Mouse (Mus musculus) hindbrain, embryonic 11.5 days (tissue): ENCODE measurements at regions not wholly inside any gene's neighbourhood (a gene's known extent, or its start where the extent isn't known, plus 50 kb on each side); places are given as distances from the start of the nearest gene placed in this dataset.
"Not testable (repeated sequence)": the region's sequence is repeated elsewhere in the genome, so short reads cannot be mapped to it uniquely, and the experiment has no call there.

Experiments used
- ATAC-seq: fragments of 200-750 bp; cut with Nextera tagmentation; 2 replicates; pipeline ENCODE4 v1.8.0; 2017; ENCODE audit warnings: mild to moderate bottlenecking, moderate TSS enrichment, moderate library complexity; ENCODE audit not compliant: low FRiP score
- DNase-seq: peaks from one replicate; pipeline ENCODE4 v3.0.0-alpha.2; 2015; ENCODE audit warnings: low spot score
- H3K27ac ChIP-seq: fragments of 300-500 bp; sonication (generic); 2 replicates; pipeline ENCODE4 v1.5.1; 2014; ENCODE audit warnings: mild to moderate bottlenecking, low read depth, low read length
- H3K27me3 ChIP-seq: fragments of 300-500 bp; sonication (generic); 2 replicates; pipeline ENCODE4 v1.6.1; 2014; ENCODE audit warnings: mild to moderate bottlenecking, low read length, moderate library complexity, mixed read lengths; ENCODE audit not compliant: control insufficient read depth, insufficient read depth
- H3K36me3 ChIP-seq: fragments of 300-500 bp; sonication (generic); 2 replicates; pipeline ENCODE4 v1.6.1; 2014; ENCODE audit warnings: mild to moderate bottlenecking, low read length, moderate library complexity, mixed read lengths; ENCODE audit not compliant: control insufficient read depth, insufficient read depth
- H3K4me1 ChIP-seq: fragments of 300-500 bp; sonication (generic); replicated peaks from 2 replicates; pipeline ENCODE4 v1.6.1; 2014; ENCODE audit warnings: low read length, mixed read lengths; ENCODE audit not compliant: control insufficient read depth, insufficient read depth
- H3K4me2 ChIP-seq: fragments of 300-500 bp; sonication (generic); replicated peaks from 2 replicates; pipeline ENCODE4 v1.6.1; 2014; ENCODE audit warnings: mild to moderate bottlenecking, low read depth, low read length
- H3K4me3 ChIP-seq: fragments of 300-500 bp; sonication (generic); 2 replicates; pipeline ENCODE4 v1.5.1; 2014; ENCODE audit warnings: low read depth, low read length
- H3K9ac ChIP-seq: fragments of 300-500 bp; sonication (generic); 2 replicates; pipeline ENCODE4 v1.6.1; 2014; ENCODE audit warnings: low read depth, low read length
- H3K9me3 ChIP-seq: fragments of 300-500 bp; sonication (generic); 2 replicates; pipeline ENCODE4 v1.6.1; 2016; ENCODE audit warnings: low read length; ENCODE audit not compliant: control insufficient read depth
- whole genome bisulfite sequencing: fragments of 180-500 bp; shearing (Covaris S2); extraction: QIAGEN DNeasy Blood & Tissue Kit; methylation state at CpG from one replicate; pipeline ENCODE4 v1.1.7; 2014; 5-methylcytosine and 5-hydroxymethylcytosine counted together

DNA sequence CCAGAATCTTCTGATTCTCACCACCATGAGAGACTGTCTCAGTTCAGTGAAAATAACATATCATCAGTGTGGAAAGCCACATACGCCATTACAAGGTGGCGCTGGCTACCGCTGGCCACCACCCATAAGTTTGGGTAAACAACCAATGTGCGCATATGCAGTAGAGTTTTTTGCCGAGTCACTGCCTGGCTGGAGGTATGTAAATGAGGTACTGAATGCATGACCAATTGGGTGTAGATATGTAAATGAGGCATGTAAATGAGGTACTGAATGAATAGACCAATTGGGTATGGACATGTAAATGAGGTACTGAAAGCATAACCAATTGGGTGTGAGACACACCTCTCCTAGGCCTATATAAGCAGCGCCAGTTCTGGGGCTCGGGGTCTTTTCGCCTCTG, 136.3 kb downstream of the Dad1 start:
- not testable (repeated sequence) for DNase-seq, H3K27me3 ChIP-seq, H3K4me1 ChIP-seq, H3K4me2 ChIP-seq, H3K36me3 ChIP-seq, H3K9ac ChIP-seq, ATAC-seq, H3K4me3 ChIP-seq, H3K27ac ChIP-seq, H3K9me3 ChIP-seq
- 94% methylated on average over 8 of the region's 8 CpGs for WGBS

DNA sequence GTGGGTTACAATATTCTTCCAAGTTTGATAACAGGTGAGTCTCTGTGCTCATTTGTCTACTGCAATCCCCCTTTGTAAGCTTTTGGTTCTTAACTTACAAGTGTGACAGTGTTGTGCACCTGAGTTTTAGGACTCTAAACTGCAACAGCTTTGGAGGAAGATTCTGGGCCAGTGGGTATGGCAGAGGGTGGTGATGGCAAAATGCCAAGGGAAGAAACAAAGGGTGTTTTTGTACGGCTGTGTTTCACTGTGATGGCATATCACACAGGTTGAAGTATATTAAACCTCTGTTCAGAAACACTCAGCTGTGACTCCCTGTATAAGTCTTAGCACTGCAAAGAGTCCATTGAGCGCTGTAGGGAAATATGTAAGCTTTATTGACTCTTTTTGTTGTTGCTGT, 140.7 kb downstream of the Dad1 start:
- Histone ChIP-seq H3K27me3 (no peaks in the 10 kb centered on the region), H3K4me2 (no peak overlapping the region), H3K4me3 (no peak overlapping the region), H3K27ac (no peak overlapping the region), H3K9ac (no peak overlapping the region), H3K9me3 (no peaks in the 10 kb centered on the region), H3K4me1 (no peaks in the 10 kb centered on the region), H3K36me3 (no peaks in the 10 kb centered on the region)
- WGBS = 87% methylated on average over 2 of the region's 2 CpGs
- no peak for DNase-seq
- no peak for ATAC-seq

DNA sequence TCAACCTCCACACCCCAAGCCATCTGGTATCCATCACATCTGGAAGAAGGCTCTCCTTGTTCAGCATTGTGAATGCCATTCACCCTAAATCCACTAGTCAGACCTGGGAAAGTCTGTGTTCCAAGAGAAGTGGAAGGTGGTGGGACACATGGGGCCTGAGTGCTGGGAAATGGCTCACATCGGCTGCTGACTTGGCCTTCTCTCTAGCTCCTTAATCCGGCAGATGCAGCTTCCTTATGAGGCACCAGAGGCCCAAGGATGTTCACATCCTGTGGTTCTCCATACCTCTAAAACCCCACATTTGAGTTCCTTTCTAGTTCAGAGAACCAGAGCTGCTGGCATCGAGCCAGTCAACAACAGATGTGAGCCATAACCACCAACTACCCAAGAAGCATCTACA, 142.9 kb downstream of the Dad1 start:
- H3K9ac ChIP-seq = no peak overlapping the region
- no peaks in the 10 kb centered on the region for H3K9me3 ChIP-seq
- WGBS = 77% methylated on average over 3 of the region's 3 CpGs
- H3K4me1 ChIP-seq = no peaks in the 10 kb centered on the region
- no peaks in the 10 kb centered on the region for H3K27me3 ChIP-seq
- H3K27ac ChIP-seq = no peak overlapping the region
- DNase-seq (no peak), ATAC-seq (no peak)
- H3K4me3 ChIP-seq = no peak overlapping the region
- no peaks in the 10 kb centered on the region for H3K36me3 ChIP-seq
- no peak overlapping the region for H3K4me2 ChIP-seq

DNA sequence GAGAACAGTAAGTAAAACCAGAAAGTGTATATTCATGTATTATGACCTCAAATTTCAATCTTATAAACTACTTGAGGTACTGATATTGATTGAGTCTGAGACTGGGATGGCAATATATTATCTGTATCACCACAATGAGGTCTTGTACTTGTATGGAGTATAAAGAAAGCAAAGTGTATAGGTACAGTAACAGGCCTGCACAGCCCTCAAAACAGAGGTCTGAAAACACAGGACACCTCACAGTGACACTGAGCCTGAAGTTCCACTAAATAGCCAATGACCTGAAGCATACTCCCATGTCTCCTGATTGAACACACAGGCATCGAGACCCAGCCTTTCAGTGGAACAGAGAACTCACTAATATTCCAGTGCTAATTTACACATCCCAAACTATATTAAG, 144.8 kb downstream of the Dad1 start:
- no peaks in the 10 kb centered on the region for H3K4me1 ChIP-seq
- WGBS = 91% methylated on average over 1 of the region's 1 CpGs

DNA sequence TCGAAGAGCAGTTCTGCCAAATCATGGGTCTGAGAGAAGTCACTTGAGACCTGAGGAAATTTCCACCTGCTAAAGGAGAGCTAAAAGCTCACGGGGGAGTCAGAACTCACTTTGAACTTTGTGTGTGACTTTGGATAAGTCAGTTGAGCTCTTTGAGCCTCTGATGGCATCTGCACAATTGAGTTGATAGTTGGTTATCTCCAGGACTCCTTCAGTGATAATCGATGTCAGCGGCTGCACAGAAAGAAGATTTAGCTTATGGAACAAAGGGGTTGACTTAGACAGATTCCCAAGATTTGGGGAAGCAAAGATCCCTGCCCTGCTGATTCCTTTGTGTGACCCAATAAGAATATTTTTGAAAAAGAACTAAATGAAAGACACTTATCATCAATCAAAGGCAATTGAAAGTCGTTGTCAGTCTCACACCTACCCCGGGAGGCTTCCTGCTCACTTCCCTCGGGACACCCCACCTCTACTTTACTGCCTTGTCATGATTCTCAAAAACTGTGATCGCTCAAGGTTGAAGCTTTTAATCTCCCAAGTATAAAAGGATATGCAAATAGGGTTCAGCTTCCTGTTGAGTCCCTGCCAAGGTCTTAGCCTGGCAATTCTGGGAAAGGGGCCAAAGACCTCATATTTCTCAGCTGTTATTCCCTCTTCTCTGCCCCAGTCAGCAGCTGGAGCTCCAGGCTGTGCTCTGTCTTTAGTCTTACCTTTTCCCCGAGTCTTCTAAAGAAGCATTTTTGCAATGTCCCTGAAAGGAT, 145.4 kb downstream of the Dad1 start:
- no peaks in the 10 kb centered on the region for H3K36me3 ChIP-seq
- DNase-seq (no peak), ATAC-seq (no peak)
- no peak overlapping the region for H3K27ac ChIP-seq
- H3K9ac ChIP-seq = no peak overlapping the region
- H3K27me3 ChIP-seq = no peaks in the 10 kb centered on the region
- no peaks in the 10 kb centered on the region for H3K9me3 ChIP-seq
- H3K4me3 ChIP-seq = no peak overlapping the region
- H3K4me2 ChIP-seq = no peak overlapping the region
- WGBS = 28% methylated on average over 9 of the region's 9 CpGs
- H3K4me1 ChIP-seq = no peaks in the 10 kb centered on the region

More for the DNA sequence above, 144.8 kb downstream of the Dad1 start:
- Histone ChIP-seq H3K27ac (no peak overlapping the region), H3K9me3 (no peaks in the 10 kb centered on the region), H3K4me3 (no peak overlapping the region), H3K4me2 (no peak overlapping the region), H3K9ac (no peak overlapping the region), H3K27me3 (no peaks in the 10 kb centered on the region), H3K36me3 (no peaks in the 10 kb centered on the region)
- no peak for DNase-seq
- ATAC-seq = no peak

DNA sequence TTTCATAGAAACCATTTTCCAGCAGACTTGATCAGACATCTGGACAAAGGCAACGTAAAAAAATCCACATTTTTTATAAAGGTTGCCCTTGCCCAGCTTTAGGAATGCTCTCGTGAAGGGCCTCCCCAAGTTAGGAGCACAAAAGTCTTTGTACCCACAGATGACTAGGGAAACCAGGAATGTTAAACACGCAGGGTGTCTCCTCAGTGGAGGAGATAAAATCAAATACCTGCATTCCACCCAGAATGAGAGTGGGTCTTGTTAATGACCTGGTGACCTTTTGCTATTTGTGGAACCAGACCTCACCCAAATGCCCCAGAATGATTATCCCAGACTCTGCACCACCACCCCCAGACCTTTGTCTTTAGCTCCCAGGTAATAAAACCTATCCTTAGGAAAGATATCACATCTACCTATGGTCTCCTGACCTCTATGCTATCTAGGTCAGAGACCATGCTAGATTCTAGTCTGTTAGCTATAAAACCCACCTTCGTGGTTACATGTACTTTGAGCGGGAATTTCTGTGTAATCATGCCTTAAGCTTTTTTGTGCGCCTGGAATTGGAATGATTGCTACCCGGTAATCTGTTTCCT, 146.6 kb downstream of the Dad1 start:
- no peak overlapping the region for H3K9ac ChIP-seq
- no peak for ATAC-seq
- H3K4me3 ChIP-seq = no peak overlapping the region
- no peaks in the 10 kb centered on the region for H3K9me3 ChIP-seq
- no peaks in the 10 kb centered on the region for H3K27me3 ChIP-seq
- H3K36me3 ChIP-seq = no peaks in the 10 kb centered on the region
- 78% methylated on average over 7 of the region's 7 CpGs for WGBS
- no peak for DNase-seq
- H3K4me1 ChIP-seq = no peaks in the 10 kb centered on the region
- H3K4me2 ChIP-seq = no peak overlapping the region
- no peak overlapping the region for H3K27ac ChIP-seq

DNA sequence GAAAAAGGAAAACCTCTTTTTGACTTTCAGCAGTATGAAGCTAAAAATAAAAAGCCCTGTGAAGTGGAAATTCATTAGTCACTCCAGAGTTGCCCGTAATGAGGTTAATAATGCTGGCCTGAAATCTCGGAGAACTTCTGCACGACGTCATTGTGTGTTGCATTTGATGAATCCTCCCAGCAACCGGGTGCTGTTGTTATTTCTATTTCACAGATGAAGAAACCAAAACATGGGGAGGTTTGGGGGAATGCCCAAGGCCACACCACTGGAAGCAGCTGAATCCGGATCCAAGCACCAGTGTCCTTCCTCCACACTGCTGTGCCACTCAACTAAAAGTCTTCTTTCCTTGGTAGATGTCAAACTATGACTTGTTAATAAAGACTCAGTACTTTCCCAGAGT, 149.7 kb downstream of the Dad1 start:
- WGBS = 86% methylated on average over 6 of the region's 6 CpGs
- ATAC-seq = no peak

DNA sequence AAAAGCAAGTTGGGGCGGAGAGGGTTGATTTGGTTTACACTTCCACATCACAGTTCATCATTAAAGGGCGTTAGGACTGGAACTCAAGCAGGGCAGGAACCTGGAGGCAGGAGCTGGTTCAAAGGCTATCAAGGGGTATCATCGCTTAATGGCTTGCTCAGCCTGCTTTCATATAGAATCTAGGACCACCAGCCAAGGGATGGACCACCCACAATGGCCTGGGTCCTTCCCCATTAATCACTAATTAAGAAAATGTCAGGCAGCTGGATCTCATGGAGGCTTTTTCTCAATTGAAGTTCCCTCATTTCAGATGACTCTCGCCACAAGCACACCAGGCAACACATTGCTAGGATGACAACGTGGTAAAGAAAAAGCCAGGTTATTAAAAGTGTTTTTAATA, 150.4 kb downstream of the Dad1 start:
- Histone ChIP-seq H3K27me3 (no peaks in the 10 kb centered on the region), H3K27ac (no peak overlapping the region), H3K4me3 (no peak overlapping the region), H3K4me1 (no peaks in the 10 kb centered on the region), H3K4me2 (no peak overlapping the region), H3K36me3 (no peaks in the 10 kb centered on the region), H3K9me3 (no peaks in the 10 kb centered on the region), H3K9ac (no peak overlapping the region)
- WGBS = 72% methylated on average over 5 of the region's 5 CpGs
- ATAC-seq = no peak
- DNase-seq = no peak

More for the DNA sequence above, 149.7 kb downstream of the Dad1 start:
- H3K4me1 ChIP-seq = no peaks in the 10 kb centered on the region
- no peak overlapping the region for H3K9ac ChIP-seq
- DNase-seq = no peak
- no peaks in the 10 kb centered on the region for H3K9me3 ChIP-seq
- H3K4me2 ChIP-seq = no peak overlapping the region
- H3K4me3 ChIP-seq = no peak overlapping the region
- H3K27ac ChIP-seq = no peak overlapping the region
- no peaks in the 10 kb centered on the region for H3K36me3 ChIP-seq
- H3K27me3 ChIP-seq = no peaks in the 10 kb centered on the region

DNA sequence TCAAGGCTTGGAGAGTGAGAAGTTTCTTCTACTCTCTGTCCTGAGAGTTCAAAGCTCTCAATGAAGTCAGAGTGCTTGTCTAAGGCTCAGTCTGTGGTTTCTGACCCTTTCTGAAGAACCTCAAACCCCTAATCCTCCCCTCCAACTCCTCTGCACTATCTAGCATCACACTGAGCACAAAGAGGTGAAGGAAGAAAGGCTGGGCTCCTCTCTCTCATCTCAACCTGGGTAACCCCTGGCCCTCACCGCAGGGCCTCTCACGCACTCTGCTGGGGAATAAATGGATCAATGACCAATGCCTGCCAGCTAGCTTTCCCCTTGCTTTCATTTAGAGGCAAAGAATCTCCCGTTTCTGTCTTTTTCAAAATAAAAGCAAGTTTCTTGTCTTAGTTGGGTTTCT, 150.8 kb downstream of the Dad1 start:
- H3K27ac ChIP-seq = no peak overlapping the region
- H3K4me3 ChIP-seq = no peak overlapping the region
- WGBS = 53% methylated on average over 3 of the region's 3 CpGs
- H3K9ac ChIP-seq = no peak overlapping the region
- no peaks in the 10 kb centered on the region for H3K36me3 ChIP-seq
- H3K4me1 ChIP-seq = no peaks in the 10 kb centered on the region
- no peak for ATAC-seq
- H3K4me2 ChIP-seq = no peak overlapping the region
- no peak for DNase-seq
- no peaks in the 10 kb centered on the region for H3K27me3 ChIP-seq
- H3K9me3 ChIP-seq = no peaks in the 10 kb centered on the region
